In the genomic region with DNA sequence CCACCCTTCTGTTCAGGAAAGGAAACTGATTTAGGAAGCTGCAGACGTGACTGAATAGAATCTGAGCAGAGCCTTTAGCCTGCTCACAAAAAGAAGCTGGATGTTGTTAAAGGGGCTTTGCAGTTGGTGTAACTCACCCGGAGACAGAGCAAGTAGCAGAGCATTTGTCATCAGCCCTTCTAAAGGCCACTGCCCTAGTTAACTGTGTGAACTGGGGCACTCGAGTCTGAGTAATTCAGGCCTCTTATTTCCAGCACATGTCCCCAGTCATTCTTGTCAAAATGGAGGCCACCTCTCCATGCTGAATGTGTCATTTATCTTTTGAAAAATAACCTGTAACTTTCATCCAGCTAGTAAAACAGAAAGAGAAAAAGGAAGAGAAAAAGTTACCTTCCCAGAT, we compare ENCODE assay signal across 29 mouse cellular contexts. TPM values are rescaled to one million over a fixed set of nuclear protein-coding genes. Genes with fewer than 3 reads are reported as not detected.
DNase-seq lines count a peak whose midpoint lies in the region; ATAC-seq lines count a peak whose summit lies in the region.
"Had no signal": no experiment of that assay in that cellular context is flagged by ENCODE, and none has a peak within 500 bp of the region (broad histone marks: within the 10 kb centered on the region; RNA-seq: fewer than 3 reads in every experiment).

No protein-coding gene starts in this region.

- H3K27me3 ChIP-seq in midbrain, embryonic 15.5 days (replicated peaks), result no peaks in the 10 kb centered on the region
- H3K27me3 ChIP-seq in midbrain, embryonic 13.5 days, result no peaks in the 10 kb centered on the region
- H3K27me3 ChIP-seq in forebrain, embryonic 13.5 days, result no peaks in the 10 kb centered on the region
- H3K27me3 ChIP-seq: embryonic facial prominence, embryonic 15.5 days; forebrain, embryonic 15.5 days; heart, embryonic 12.5 days; heart, embryonic 15.5 days; hindbrain, embryonic 13.5 days; intestine, embryonic 15.5 days had no signal

- no peak overlapping the region for H3K4me3 ChIP-seq in midbrain, embryonic 15.5 days
- no peak overlapping the region for H3K4me3 ChIP-seq in midbrain, embryonic 13.5 days (replicated peaks)
- H3K4me3 ChIP-seq in forebrain, embryonic 13.5 days, result no peak overlapping the region
- H3K4me3 ChIP-seq: embryonic facial prominence, embryonic 15.5 days; forebrain, embryonic 15.5 days; heart, embryonic 12.5 days; heart, embryonic 15.5 days; hindbrain, embryonic 10.5 days; hindbrain, embryonic 13.5 days; intestine, embryonic 15.5 days had no signal

- WGBS in midbrain, embryonic 15.5 days, result 53% methylated on average over 3 of the region's 3 CpGs
- 60% methylated on average over 3 of the region's 3 CpGs for WGBS in midbrain, embryonic 13.5 days
- 57% methylated on average over 3 of the region's 3 CpGs for WGBS in forebrain, embryonic 13.5 days

- H3K9ac ChIP-seq in midbrain, embryonic 15.5 days, result no peak overlapping the region
- no peak overlapping the region for H3K9ac ChIP-seq in midbrain, embryonic 13.5 days (replicated peaks)
- H3K9ac ChIP-seq in forebrain, embryonic 13.5 days, result no peak overlapping the region
- H3K9ac ChIP-seq: embryonic facial prominence, embryonic 15.5 days; forebrain, embryonic 15.5 days; heart, embryonic 12.5 days; heart, embryonic 15.5 days; hindbrain, embryonic 13.5 days; intestine, embryonic 15.5 days had no signal

- H3K4me1 ChIP-seq in midbrain, embryonic 15.5 days, result no peaks in the 10 kb centered on the region
- no peaks in the 10 kb centered on the region for H3K4me1 ChIP-seq in midbrain, embryonic 13.5 days (replicated peaks)
- no peaks in the 10 kb centered on the region for H3K4me1 ChIP-seq in forebrain, embryonic 13.5 days
- H3K4me1 ChIP-seq: embryonic facial prominence, embryonic 15.5 days; forebrain, embryonic 15.5 days; heart, embryonic 12.5 days; heart, embryonic 15.5 days; hindbrain, embryonic 10.5 days; hindbrain, embryonic 13.5 days; intestine, embryonic 15.5 days had no signal

- no peaks in the 10 kb centered on the region for H3K36me3 ChIP-seq in midbrain, embryonic 15.5 days (replicated peaks)
- no peaks in the 10 kb centered on the region for H3K36me3 ChIP-seq in midbrain, embryonic 13.5 days
- no peaks in the 10 kb centered on the region for H3K36me3 ChIP-seq in forebrain, embryonic 13.5 days (ENCODE audit: poor library complexity, severe bottlenecking)
- H3K36me3 ChIP-seq: embryonic facial prominence, embryonic 15.5 days; forebrain, embryonic 15.5 days; heart, embryonic 12.5 days; heart, embryonic 15.5 days; hindbrain, embryonic 10.5 days; hindbrain, embryonic 13.5 days; intestine, embryonic 15.5 days had no signal

- H3K27ac ChIP-seq in midbrain, embryonic 15.5 days, result no peak overlapping the region
- H3K27ac ChIP-seq in midbrain, embryonic 13.5 days, result no peak overlapping the region
- no peak overlapping the region for H3K27ac ChIP-seq in forebrain, embryonic 13.5 days
- H3K27ac ChIP-seq: embryonic facial prominence, embryonic 15.5 days; forebrain, embryonic 15.5 days; heart, embryonic 15.5 days; hindbrain, embryonic 10.5 days; hindbrain, embryonic 13.5 days; intestine, embryonic 15.5 days had no signal

- H3K9me3 ChIP-seq in midbrain, embryonic 15.5 days, result no peaks in the 10 kb centered on the region
- no peaks in the 10 kb centered on the region for H3K9me3 ChIP-seq in midbrain, embryonic 13.5 days
- no peaks in the 10 kb centered on the region for H3K9me3 ChIP-seq in forebrain, embryonic 13.5 days (replicated peaks)
- H3K9me3 ChIP-seq: embryonic facial prominence, embryonic 15.5 days; forebrain, embryonic 15.5 days; heart, embryonic 12.5 days; heart, embryonic 15.5 days; hindbrain, embryonic 10.5 days; hindbrain, embryonic 13.5 days; intestine, embryonic 15.5 days had no signal

- H3K4me2 ChIP-seq in midbrain, embryonic 15.5 days, result no peak overlapping the region
- no peak overlapping the region for H3K4me2 ChIP-seq in midbrain, embryonic 13.5 days (replicated peaks)
- H3K4me2 ChIP-seq in forebrain, embryonic 13.5 days, result no peak overlapping the region
- H3K4me2 ChIP-seq: embryonic facial prominence, embryonic 15.5 days; forebrain, embryonic 15.5 days; heart, embryonic 12.5 days; heart, embryonic 15.5 days; hindbrain, embryonic 13.5 days; intestine, embryonic 15.5 days had no signal

- ATAC-seq in midbrain, embryonic 15.5 days (replicated peaks), result peak; percentile 42; the same call in 1 of the 2 replicates
- ATAC-seq in midbrain, embryonic 13.5 days, result no peak
- ATAC-seq in forebrain, embryonic 13.5 days, result no peak
- ATAC-seq: activated CD4-positive, CD25-positive, alpha-beta regulatory T cell, adult 4 months; CD4-positive, CD25-positive, alpha-beta regulatory T cell, adult 4 months; forebrain, embryonic 15.5 days; hindbrain, embryonic 16.5 days; intestine, embryonic 15.5 days had no signal

- peak; percentile 2 for DNase-seq in adrenal gland, postnatal 10 days
- no peak for DNase-seq in adrenal gland, postnatal 4 days (ENCODE audit: low spot score in 2 of 2)
- DNase-seq in retina, embryonic 14.5 days (ENCODE audit: low spot score), result peak; percentile 75
- DNase-seq: cerebellum, adult 18-20 months; cerebellum, adult 9-10 months; cerebellum, postnatal 14 days; embryo, embryonic 11 days; gastrocnemius, postnatal 25 days; heart, adult 18-20 months; heart, postnatal 10 days; heart, postnatal 36 days; kidney, adult 11 months had no signal

RNA-seq across cellular contexts. Expression of gene Yipf7, which starts 30.8 kb away (rescaled TPM):
- 1 to 10 TPM; 1.3 to 8.9 TPM for total RNA-seq in adrenal gland, postnatal 10 days (2021)
- 1 to 10 TPM in 1 of 2 experiments, under 1 TPM in 1; 0.73 to 2.0 TPM for total RNA-seq in adrenal gland, postnatal 4 days (2021)
- polyA plus RNA-seq in midbrain, embryonic 15.5 days (2015; fragmentation: Nextera tagmentation; extraction: Ambion mirVana), result not detected in 2 replicates
- polyA plus RNA-seq in midbrain, embryonic 13.5 days (2015; fragmentation: Nextera tagmentation; extraction: Ambion mirVana), result not detected in 2 replicates
- polyA plus RNA-seq in forebrain, embryonic 13.5 days (2015; fragmentation: Nextera tagmentation; extraction: Ambion mirVana), result not detected in 2 replicates
- total RNA-seq: MEL had no signal
- polyA plus RNA-seq: activated CD4-positive, CD25-positive, alpha-beta regulatory T cell, adult 4 months; C2C12; CD4-positive, CD25-positive, alpha-beta regulatory T cell, adult 4 months; embryonic facial prominence, embryonic 11.5 days; embryonic facial prominence, embryonic 15.5 days; forebrain, embryonic 11.5 days; forebrain, embryonic 15.5 days; hindbrain, embryonic 13.5 days; hindbrain, embryonic 16.5 days; intestine, embryonic 15.5 days had no signal

RNA-seq across cellular contexts. Expression of gene Guf1, which starts 45.1 kb away (rescaled TPM):
- total RNA-seq in adrenal gland, postnatal 10 days (2021), result 10 to 100 TPM; 27.9 to 41.4 TPM
- total RNA-seq in adrenal gland, postnatal 4 days (2021), result 10 to 100 TPM; 36.7 to 37.4 TPM
- polyA plus RNA-seq in midbrain, embryonic 15.5 days (2015; fragmentation: Nextera tagmentation; extraction: Ambion mirVana), result 51.9 and 54.7 TPM in 2 replicates
- polyA plus RNA-seq in midbrain, embryonic 13.5 days (2015; fragmentation: Nextera tagmentation; extraction: Ambion mirVana), result 52.0 and 53.4 TPM in 2 replicates
- 44.2 and 48.9 TPM in 2 replicates for polyA plus RNA-seq in forebrain, embryonic 13.5 days (2015; fragmentation: Nextera tagmentation; extraction: Ambion mirVana)

Comparison
In these comparisons a context has a peak if more than half of its experiments do, and no peak if none do; other contexts are left out.
1. DNase-seq: peak in adrenal gland, postnatal 10 days (single experiment) and retina, embryonic 14.5 days (single experiment); none in adrenal gland, postnatal 4 days (0 of 2).